Mouse (Mus musculus) MEL (cell line): Measurements from ENCODE around the gene Fbln2. TPM values are rescaled to one million over a fixed set of nuclear protein-coding genes. Genes with fewer than 3 reads are reported as not detected.

ENCODE experiments used
- DNase-seq: peaks from one replicate; pipeline ENCODE4 v3.0.0; 2011; ENCODE audit warnings: low read depth, low spot score
- H3K27ac ChIP-seq: 2 replicates; pipeline ENCODE4 v1.5.1; 2012; ENCODE audit warnings: low read depth, mild to moderate bottlenecking, control low read depth, low read length, moderate library complexity; ENCODE audit not compliant: control insufficient read depth
- H3K27me3 ChIP-seq, 2 experiments: fragments of 150-350 bp in 1 of 2; sonication (generic) in 1 of 2; 2 replicates each; pipeline ENCODE4 v1.6.1; 2012; ENCODE audit warnings: low read length in 2 of 2, mild to moderate bottlenecking in 2 of 2, improper control_type of control experiment in 1 of 2, moderate library complexity in 1 of 2; ENCODE audit not compliant: insufficient read depth in 2 of 2, control insufficient read depth in 1 of 2
- H3K36me3 ChIP-seq, 2 experiments: 2 replicates each; pipeline ENCODE4 v1.6.1; 2012 to 2014; ENCODE audit warnings: low read length in 2 of 2, improper control_type of control experiment in 1 of 2, inconsistent platforms in 1 of 2, mild to moderate bottlenecking in 1 of 2; ENCODE audit not compliant: insufficient read depth in 2 of 2, control insufficient read depth in 1 of 2
- H3K4me1 ChIP-seq, 2 experiments: fragments of 150-350 bp in 1 of 2; sonication (generic) in 1 of 2; 2 replicates each; pipeline ENCODE4 v1.6.1; 2012; ENCODE audit warnings: low read length in 2 of 2, improper control_type of control experiment in 1 of 2, mild to moderate bottlenecking in 1 of 2; ENCODE audit not compliant: insufficient read depth in 2 of 2, control insufficient read depth in 1 of 2
- H3K4me3 ChIP-seq, 2 experiments: fragments of 150-350 bp in 1 of 2; sonication (generic) in 1 of 2; 2 replicates each; pipeline ENCODE4 v1.5.1; 2012; ENCODE audit warnings: low read depth in 2 of 2, low read length in 2 of 2, mild to moderate bottlenecking in 2 of 2, moderate library complexity in 2 of 2, control low read depth in 1 of 2, improper control_type of control experiment in 1 of 2; ENCODE audit not compliant: control insufficient read depth in 1 of 2, insufficient read depth in 1 of 2
- H3K79me2 ChIP-seq: 2 replicates; pipeline ENCODE4 v1.6.1; 2012; ENCODE audit warnings: mild to moderate bottlenecking, low read length, moderate library complexity; ENCODE audit not compliant: control insufficient read depth, poor library complexity, insufficient read depth
- H3K9ac ChIP-seq: 2 replicates; pipeline ENCODE4 v1.6.1; 2012; ENCODE audit warnings: low read depth, mild to moderate bottlenecking, control low read depth, low read length, moderate library complexity; ENCODE audit not compliant: control insufficient read depth, poor library complexity, severe bottlenecking
- H3K9me3 ChIP-seq: fragments of 150-350 bp; sonication (generic); replicated peaks from 2 replicates; pipeline ENCODE4 v1.6.1; 2012; ENCODE audit warnings: mild to moderate bottlenecking, low read length, improper control_type of control experiment, moderate library complexity; ENCODE audit not compliant: insufficient read depth
- BHLHE40 ChIP-seq: IDR thresholded peaks from 2 replicates; pipeline ENCODE4 v1.6.1; 2012; ENCODE audit warnings: low read depth, mild to moderate bottlenecking, inconsistent platforms, low read length, improper control_type of control experiment, borderline replicate concordance
- CHD1 ChIP-seq: IDR thresholded peaks from 2 replicates; pipeline ENCODE4 v1.6.1; 2012; ENCODE audit warnings: low read depth, mild to moderate bottlenecking, inconsistent platforms, low read length, improper control_type of control experiment
- EP300 ChIP-seq, 2 experiments: IDR thresholded peaks; 2 replicates each; pipeline ENCODE4 v1.6.1; 2011; ENCODE audit warnings: improper control_type of control experiment in 2 of 2, low read length in 2 of 2, low read depth in 1 of 2, mild to moderate bottlenecking in 1 of 2
- ETS1 ChIP-seq: IDR thresholded peaks from 2 replicates; pipeline ENCODE4 v1.6.1; 2012; ENCODE audit warnings: low read depth, mild to moderate bottlenecking, inconsistent platforms, low read length, improper control_type of control experiment, moderate library complexity
- GABPA ChIP-seq: IDR thresholded peaks from 2 replicates; pipeline ENCODE4 v1.6.1; 2012; ENCODE audit warnings: low read depth, mild to moderate bottlenecking, inconsistent platforms, low read length, improper control_type of control experiment, moderate library complexity
- HCFC1 ChIP-seq: IDR thresholded peaks from 2 replicates; pipeline ENCODE4 v1.6.1; 2012; ENCODE audit warnings: low read depth, mild to moderate bottlenecking, inconsistent platforms, low read length, improper control_type of control experiment, moderate library complexity
- KAT2A ChIP-seq: conservative IDR thresholded peaks from 2 replicates; pipeline ENCODE4 v1.6.1; 2012; ENCODE audit warnings: low read depth, low read length, improper control_type of control experiment, inconsistent platforms
- MAZ ChIP-seq: IDR thresholded peaks from 2 replicates; pipeline ENCODE4 v1.6.1; 2012; ENCODE audit warnings: low read depth, mild to moderate bottlenecking, inconsistent platforms, low read length, improper control_type of control experiment
- MXI1 ChIP-seq: IDR thresholded peaks from 2 replicates; pipeline ENCODE4 v1.6.1; 2011; ENCODE audit warnings: mild to moderate bottlenecking, low read depth, low read length, improper control_type of control experiment
- MYB ChIP-seq: IDR thresholded peaks from 2 replicates; pipeline ENCODE4 v1.6.1; 2011; ENCODE audit warnings: mild to moderate bottlenecking, low read depth, low read length, improper control_type of control experiment
- NELFE ChIP-seq: IDR thresholded peaks from 2 replicates; pipeline ENCODE4 v1.6.1; 2011; ENCODE audit warnings: low read depth, low read length, improper control_type of control experiment
- POLR2A ChIP-seq, 2 experiments: IDR thresholded peaks; 2 replicates each; pipeline ENCODE4 v1.6.1; 2011 to 2012; ENCODE audit warnings: low read length in 2 of 2, mild to moderate bottlenecking in 2 of 2, control low read depth in 1 of 2, improper control_type of control experiment in 1 of 2, low read depth in 1 of 2, moderate library complexity in 1 of 2; ENCODE audit not compliant: control insufficient read depth in 1 of 2, insufficient read depth in 1 of 2, poor library complexity in 1 of 2
- POLR2AphosphoS2 ChIP-seq: IDR thresholded peaks from 2 replicates; pipeline ENCODE4 v1.6.1; 2011; ENCODE audit warnings: low read length, improper control_type of control experiment
- POLR2AphosphoS5 ChIP-seq: IDR thresholded peaks from 2 replicates; pipeline ENCODE4 v1.6.1; 2012; ENCODE audit warnings: low read depth, borderline replicate concordance, mild to moderate bottlenecking, inconsistent platforms, low read length, moderate library complexity, mixed read lengths
- RAD21 ChIP-seq: IDR thresholded peaks from 2 replicates; pipeline ENCODE4 v1.6.1; 2011; ENCODE audit warnings: mild to moderate bottlenecking, low read depth, low read length, improper control_type of control experiment
- RCOR1 ChIP-seq: IDR thresholded peaks from 2 replicates; pipeline ENCODE4 v1.6.1; 2012; ENCODE audit warnings: low read depth, mild to moderate bottlenecking, inconsistent platforms, low read length, improper control_type of control experiment
- SIN3A ChIP-seq: IDR thresholded peaks from 2 replicates; pipeline ENCODE4 v1.6.1; 2012; ENCODE audit warnings: low read length, improper control_type of control experiment, inconsistent platforms
- SMC3 ChIP-seq: IDR thresholded peaks from 2 replicates; pipeline ENCODE4 v1.6.1; 2011; ENCODE audit warnings: low read depth, low read length, improper control_type of control experiment
- TBP ChIP-seq: IDR thresholded peaks from 2 replicates; pipeline ENCODE4 v1.8.0; 2011; ENCODE audit warnings: low read depth, low read length, improper control_type of control experiment
- TCF12 ChIP-seq: IDR thresholded peaks from 2 replicates; pipeline ENCODE4 v1.6.1; 2014; ENCODE audit warnings: low read depth, mild to moderate bottlenecking, inconsistent platforms, low read length, improper control_type of control experiment, moderate library complexity
- USF1 ChIP-seq: IDR thresholded peaks from 2 replicates; pipeline ENCODE4 v1.6.1; 2014; ENCODE audit warnings: low read depth, mild to moderate bottlenecking, inconsistent platforms, low read length, improper control_type of control experiment, moderate library complexity
- ZMIZ1 ChIP-seq: IDR thresholded peaks from 2 replicates; pipeline ENCODE4 v1.6.1; 2012; ENCODE audit warnings: low read depth, mild to moderate bottlenecking, inconsistent platforms, low read length, improper control_type of control experiment, moderate library complexity
- ZNF384 ChIP-seq: IDR thresholded peaks from 2 replicates; pipeline ENCODE4 v1.6.1; 2012; ENCODE audit warnings: low read depth, mild to moderate bottlenecking, inconsistent platforms, low read length, improper control_type of control experiment
- polyA plus RNA-seq, 2 experiments: library from polyadenylated mRNA; stranded (reverse) in 1 of 2; unstranded in 1 of 2; fragments of >175 nt in 1 of 2; fragments of >200 nt in 1 of 2; gene quantifications; 2 replicates each; pipeline versions ENCODE4 v1.2.1 to v1.2.4; 2012; ENCODE audit warnings: low replicate concordance in 2 of 2, low read depth in 1 of 2; ENCODE audit not compliant: insufficient read length in 2 of 2, insufficient read depth in 1 of 2, missing spikeins in 1 of 2
- total RNA-seq: library from RNA; depleted of rRNA; stranded (reverse); fragments of 300-350 nt; gene quantifications from 2 replicates; pipeline ENCODE4 v1.2.3, GENCODE M21; 2012

Gene Fbln2
- total and polyA plus RNA-seq, 3 experiments, result 1.9 to 2.3 TPM; not detected in 1

- TF ChIP-seq POLR2AphosphoS2 (no peak), SIN3A (no peak)
Measured at GRCm38 (mm10) chr6:91281206-91281605, 69.0 kb downstream of the Fbln2 start (continued).

GRCm38 (mm10) chr6:91281747-91282146 is 69.5 kb downstream of the Fbln2 start:
- no peaks in the 10 kb centered on the region for H3K27me3 ChIP-seq
- H3K27ac ChIP-seq, result no peak overlapping the region
- TF ChIP-seq SMC3 (no peak), ZNF384 (no peak), GABPA (no peak), TBP (no peak), USF1 (no peak), ETS1 (no peak), TCF12 (no peak)
- TF ChIP-seq, all 39 proteins: peak for 0
- Histone ChIP-seq H3K4me1 (peaks cover 2 to 8% of the 10 kb centered on the region in 2 experiments; a peak in 2 of 4 replicates), H3K36me3 (no peaks in the 10 kb centered on the region; a peak in 1 of 4 replicates), H3K4me3 (no peak overlapping the region), H3K9me3 (no peaks in the 10 kb centered on the region), H3K9ac (no peak overlapping the region), H3K79me2 (no peaks in the 10 kb centered on the region)
- DNase-seq, result no peak

GRCm38 (mm10) chr6:91283031-91283430 is 70.8 kb downstream of the Fbln2 start:
- DNase-seq, result no peak
- Histone ChIP-seq H3K27ac (no peak overlapping the region), H3K36me3 (no peaks in the 10 kb centered on the region; a peak in 1 of 4 replicates), H3K27me3 (no peaks in the 10 kb centered on the region), H3K9me3 (no peaks in the 10 kb centered on the region)
- no peak for TF ChIP-seq HCFC1
- no peak for TF ChIP-seq MXI1
- no peak for TF ChIP-seq TCF12
- no peak for TF ChIP-seq MAZ
- no peak for TF ChIP-seq USF1
- TF ChIP-seq ZNF384, result no peak
- no peak for TF ChIP-seq RAD21
- no peak for TF ChIP-seq RCOR1
- no peak for TF ChIP-seq CHD1
- TF ChIP-seq ZMIZ1, result no peak
- TF ChIP-seq MYB, result no peak
- TF ChIP-seq KAT2A, result no peak
- no peak for TF ChIP-seq POLR2AphosphoS5
- TF ChIP-seq EP300 (IDR thresholded peaks at IDR 0.05; ENCODE audit: low read depth in 1 of 2, low read length in 2 of 2), result no peak
- TF ChIP-seq BHLHE40, result no peak
- TF ChIP-seq POLR2AphosphoS2, result no peak
- no peak for TF ChIP-seq NELFE
- no peak for TF ChIP-seq POLR2A (IDR thresholded peaks at IDR 0.05; ENCODE audit: control insufficient read depth in 1 of 2, insufficient read depth in 1 of 2, low read depth in 1 of 2, low read length in 2 of 2, poor library complexity in 1 of 2)
- TF ChIP-seq, all 39 proteins: peak for 0
- H3K4me1 ChIP-seq, result peaks cover 2 to 4% of the 10 kb centered on the region in 2 experiments; a peak in 2 of 4 replicates
- H3K4me3 ChIP-seq, result no peak overlapping the region
- H3K79me2 ChIP-seq, result no peaks in the 10 kb centered on the region
- H3K9ac ChIP-seq, result no peak overlapping the region
